Mouse (Mus musculus) gastrocnemius, adult 2 months (tissue): Measurements from ENCODE around the gene Dock8. TPM values are rescaled to one million over a fixed set of nuclear protein-coding genes. Genes with fewer than 3 reads are reported as not detected.
A peak's percentile ranks its signal among the peaks of the same experiment; 100 is the strongest.

Source experiments
- DNase-seq: peaks from one replicate; pipeline ENCODE4 v3.0.0; 2022
- H3K27ac ChIP-seq: fragments of 200-600 bp; 2 replicates; pipeline ENCODE4 v1.8.1; 2022; ENCODE audit warnings: mild to moderate bottlenecking
- H3K4me3 ChIP-seq: fragments of 200-600 bp; 2 replicates; pipeline ENCODE4 v1.8.1; 2022; ENCODE audit warnings: mild to moderate bottlenecking, moderate library complexity
- CTCF ChIP-seq: fragments of 200-600 bp; IDR thresholded peaks from 2 replicates; pipeline ENCODE4 v1.8.1; 2022; ENCODE audit warnings: antibody characterized with exemption, mild to moderate bottlenecking, moderate library complexity
- intact Hi-C: fragments of 180-260 bp; cut with DNase I; formaldehyde crosslinking; loops from one replicate; pipeline ENCODE4 v1.15.1; 2025
- total RNA-seq, 2 experiments: library from RNA; stranded (reverse); gene quantifications; 2 replicates each; pipeline ENCODE4 v1.2.3; 2021

Dock8 gene
- total RNA-seq, 2 experiments from 2014 or later, result 1.5 to 1.6 TPM

- TF ChIP-seq CTCF, result no peak
- DNase-seq, result peak; percentile 32
- Histone ChIP-seq H3K4me3 (peak overlapping the region; percentile 39), H3K27ac (peak overlapping the region; percentile 81)
- intact Hi-C loops, result no loop called here
Observed at GRCm38 (mm10) chr19:25122417-25122816, 123.1 kb downstream of the Dock8 start.

- Histone ChIP-seq H3K27ac (peak overlapping the region; percentile 81), H3K4me3 (peak overlapping the region; percentile 47)
- intact Hi-C loops, result no loop called here
- no peak for TF ChIP-seq CTCF
- DNase-seq, result peak; percentile 41
Observed at GRCm38 (mm10) chr19:25123031-25123430, 123.7 kb downstream of the Dock8 start.

- TF ChIP-seq CTCF, result peak; percentile 43
- Histone ChIP-seq H3K4me3 (peak overlapping the region; percentile 47; the same call in 1 of the 2 replicates), H3K27ac (peak overlapping the region; percentile 81)
- peak; percentile 75 for DNase-seq
- intact Hi-C loops, result no loop called here
Observed at GRCm38 (mm10) chr19:25123461-25123860, 124.1 kb downstream of the Dock8 start.

GRCm38 (mm10) chr19:25132322-25132721, 133.0 kb downstream of the Dock8 start:
- peak; percentile 72 for TF ChIP-seq CTCF
- no peak for DNase-seq
- H3K4me3 ChIP-seq, result no peak overlapping the region
- no peak overlapping the region for H3K27ac ChIP-seq
- intact Hi-C loops, result loop anchor here (1.0 to 10.0 kb wide), 3 partner anchors 168 to 320 kb away; partner anchors contain the start of gene Cbwd1

GRCm38 (mm10) chr19:25133959-25134358, 134.6 kb downstream of the Dock8 start:
- no peak for TF ChIP-seq CTCF
- intact Hi-C loops, result loop anchor here (5.0 to 10.0 kb wide), 2 partner anchors 169 to 318 kb away; partner anchors contain the start of gene Cbwd1
- no peak for DNase-seq
- H3K27ac ChIP-seq, result no peak overlapping the region
- H3K4me3 ChIP-seq, result no peak overlapping the region

DNA sequence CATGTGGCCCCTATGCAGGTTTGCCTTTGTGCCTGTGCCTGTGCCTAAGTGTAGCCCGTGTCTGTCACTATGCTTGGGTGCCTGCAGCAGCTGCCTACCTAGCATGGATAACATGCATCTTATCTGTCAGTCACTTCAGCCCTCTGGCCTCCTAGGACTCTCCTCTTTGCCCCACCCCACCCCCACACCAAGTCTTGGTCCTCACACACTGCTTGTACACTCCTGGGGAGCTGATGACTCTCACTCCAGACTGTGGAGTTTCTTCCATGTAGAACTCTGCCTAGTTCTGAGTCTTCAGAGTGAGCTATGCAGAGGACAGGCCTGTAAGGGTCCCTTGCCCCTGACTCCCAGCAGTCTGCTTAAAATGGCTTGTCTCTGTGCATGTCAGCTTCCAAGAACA, 136.8 kb downstream of the Dock8 start:
- TF ChIP-seq CTCF, result no peak
- intact Hi-C loops, result loop anchor here (5.0 to 10.0 kb wide), 2 partner anchors 101 to 171 kb away; partner anchors contain the start of genes Cbwd1 and Kank1
- no peak for DNase-seq
- Histone ChIP-seq H3K27ac (no peak overlapping the region), H3K4me3 (no peak overlapping the region)

DNA sequence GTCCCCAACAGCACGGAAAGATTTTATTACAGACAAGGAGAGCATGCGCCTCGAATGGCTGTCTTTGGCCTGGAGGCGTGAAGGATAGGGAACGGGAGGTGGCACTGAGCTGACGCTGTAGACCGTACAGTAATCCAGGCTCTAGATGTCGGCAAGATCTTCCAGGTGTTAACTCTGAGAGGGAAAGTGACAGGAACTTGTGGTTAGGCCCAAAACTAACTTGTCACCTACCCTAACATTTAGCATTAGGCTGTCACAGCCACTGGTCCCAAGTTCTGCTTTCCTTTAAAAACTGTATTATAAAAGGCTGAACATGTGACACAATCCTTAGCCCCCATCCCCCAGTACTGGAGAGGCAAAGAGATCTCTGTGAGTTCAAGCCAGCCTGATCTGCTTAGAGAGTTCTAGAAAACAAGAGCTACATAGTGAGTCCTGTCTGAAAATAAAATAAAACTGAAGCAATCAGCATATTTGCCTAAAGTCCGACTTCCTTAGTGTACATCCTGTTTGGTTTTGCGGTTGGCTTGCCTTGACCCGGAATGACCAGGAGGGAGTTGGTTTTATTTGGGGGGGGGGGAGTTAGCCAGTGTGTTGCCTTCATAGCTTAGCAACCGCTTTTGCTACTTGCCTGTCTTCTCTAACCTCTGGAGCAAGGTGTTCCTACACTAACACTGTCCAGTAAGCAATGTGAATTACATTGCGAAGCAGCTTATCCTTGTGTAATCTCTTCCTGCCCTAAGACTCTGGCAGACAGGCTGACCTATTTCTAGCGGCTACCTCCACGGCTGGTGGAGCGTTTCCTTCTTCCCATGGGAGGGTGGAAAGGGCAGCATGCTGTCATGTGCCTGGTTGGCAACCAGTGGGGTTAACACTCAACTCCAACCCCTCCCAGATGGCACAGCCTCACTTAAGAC, 138.8 kb downstream of the Dock8 start:
- intact Hi-C loops, result loop anchor here (5.0 to 10.0 kb wide), 2 partner anchors 99 to 173 kb away; partner anchors contain the start of genes Cbwd1 and Kank1
- DNase-seq, result peak; percentile 57
- no peak for TF ChIP-seq CTCF

GRCm38 (mm10) chr19:25144110-25145028, 145.0 kb downstream of the Dock8 start:
- no peak overlapping the region for H3K4me3 ChIP-seq
- TF ChIP-seq CTCF, result no peak
- intact Hi-C loops, result no loop called here
- no peak overlapping the region for H3K27ac ChIP-seq
- DNase-seq, result no peak

More for the DNA sequence above, 138.8 kb downstream of the Dock8 start:
- H3K27ac ChIP-seq, result no peak overlapping the region
- H3K4me3 ChIP-seq, result no peak overlapping the region

DNA sequence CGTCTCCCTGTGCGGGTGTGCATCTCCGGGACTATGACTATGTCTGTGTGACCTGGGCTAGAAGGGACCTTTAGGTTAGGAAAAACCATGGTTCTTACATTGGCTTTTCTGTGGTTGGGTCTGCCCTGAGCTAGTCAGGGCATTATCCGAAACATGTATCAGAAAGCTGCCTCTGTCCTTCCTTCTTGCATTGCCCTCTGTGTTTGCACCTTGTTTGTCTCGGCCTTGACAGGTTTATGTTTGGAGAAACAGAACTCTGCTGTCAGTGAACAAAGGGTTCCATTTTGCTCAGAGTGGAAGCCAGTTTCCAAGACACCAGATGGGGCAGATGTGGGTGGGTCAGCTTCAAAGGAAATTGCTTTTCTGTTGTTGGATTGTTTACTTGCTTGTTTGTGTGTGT, 145.8 kb downstream of the Dock8 start:
- TF ChIP-seq CTCF, result no peak

GRCm38 (mm10) chr19:25146122-25146521, 146.8 kb downstream of the Dock8 start:
- DNase-seq, result no peak
- Histone ChIP-seq H3K27ac (no peak overlapping the region), H3K4me3 (no peak overlapping the region)
- no peak for TF ChIP-seq CTCF
- intact Hi-C loops, result no loop called here

More for the DNA sequence above, 145.8 kb downstream of the Dock8 start:
- intact Hi-C loops, result no loop called here
- Histone ChIP-seq H3K27ac (no peak overlapping the region), H3K4me3 (no peak overlapping the region)
- no peak for DNase-seq

DNA sequence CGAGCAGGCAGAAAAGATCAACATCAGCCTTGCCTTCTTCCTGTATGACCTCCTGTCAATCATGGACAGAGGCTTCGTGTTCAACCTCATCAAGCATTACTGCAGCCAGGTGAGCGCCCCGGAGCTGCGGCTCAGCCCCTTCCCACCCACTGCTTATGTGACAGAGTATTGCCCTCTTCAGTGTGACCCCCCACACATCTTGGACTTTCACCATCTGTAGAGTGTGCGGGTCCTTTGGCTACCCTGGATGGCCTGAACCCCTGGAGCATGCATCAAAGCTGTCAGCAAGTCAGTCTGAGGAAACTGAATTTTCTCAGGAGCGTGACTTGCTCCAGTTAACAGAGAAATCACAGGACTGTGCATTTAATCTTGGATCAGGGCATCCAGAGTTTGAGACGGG, 150.5 kb downstream of the Dock8 start:
- H3K4me3 ChIP-seq, result no peak overlapping the region
- no peak overlapping the region for H3K27ac ChIP-seq
- TF ChIP-seq CTCF, result no peak
- no peak for DNase-seq
- intact Hi-C loops, result no loop called here

GRCm38 (mm10) chr19:25154506-25155178, 155.3 kb downstream of the Dock8 start:
- TF ChIP-seq CTCF, result no peak
- H3K4me3 ChIP-seq, result no peak overlapping the region
- intact Hi-C loops, result no loop called here
- H3K27ac ChIP-seq, result no peak overlapping the region
- DNase-seq, result no peak
